Mouse (Mus musculus) G1E (cell line): ENCODE results near the gene Dlgap1. TPM values are rescaled to one million over a fixed set of nuclear protein-coding genes. Genes with fewer than 3 reads are reported as not detected.

Source experiments
- ATAC-seq: 2 replicates; pipeline ENCODE4 v1.8.0; 2016; ENCODE audit warnings: mild to moderate bottlenecking; ENCODE audit not compliant: insufficient number of reproducible peaks, poor library complexity, low FRiP score, severe bottlenecking; ENCODE audit errors: extremely low read depth
- DNase-seq: peaks from one replicate; pipeline ENCODE4 v3.0.0; 2012; ENCODE audit warnings: low spot score
- H3K27me3 ChIP-seq: 2 replicates; pipeline ENCODE4 v1.6.1; 2012; ENCODE audit warnings: mild to moderate bottlenecking, low read length, inconsistent platforms; ENCODE audit not compliant: insufficient read depth
- H3K36me3 ChIP-seq: replicated peaks from 2 replicates; pipeline ENCODE3; 2012; ENCODE audit warnings: mild to moderate bottlenecking, inconsistent platforms
- H3K4me1 ChIP-seq: 2 replicates; pipeline ENCODE4 v1.6.1; 2012; ENCODE audit warnings: low read depth, low read length, inconsistent platforms, mixed read lengths; ENCODE audit not compliant: insufficient read depth
- H3K4me3 ChIP-seq: 2 replicates; pipeline ENCODE4 v1.5.1; 2012; ENCODE audit warnings: low read depth, mild to moderate bottlenecking, inconsistent platforms, low read length, moderate library complexity, mixed read lengths
- H3K9me3 ChIP-seq: replicated peaks from 2 replicates; pipeline ENCODE4 v1.6.1; 2012; ENCODE audit warnings: inconsistent platforms
- CTCF ChIP-seq: IDR thresholded peaks from 2 replicates; pipeline ENCODE4 v1.5.1; 2012; ENCODE audit warnings: low read depth, low read length, inconsistent platforms, mixed read lengths
- GATA1 ChIP-seq: IDR thresholded peaks from 2 replicates; pipeline ENCODE4 v1.6.1; 2012; ENCODE audit warnings: borderline replicate concordance, low read length, inconsistent platforms, mixed read lengths
- GATA2 ChIP-seq: IDR thresholded peaks from 2 replicates; pipeline ENCODE4 v1.6.1; 2012; ENCODE audit warnings: low read depth, low read length, inconsistent platforms, borderline replicate concordance
- POLR2AphosphoS5 ChIP-seq: IDR thresholded peaks from 2 replicates; pipeline ENCODE4 v1.6.1; 2012; ENCODE audit warnings: low read depth, low read length, inconsistent platforms; ENCODE audit not compliant: insufficient replicate concordance
- TAL1 ChIP-seq: conservative IDR thresholded peaks from 2 replicates; pipeline ENCODE4 v1.6.1; 2012; ENCODE audit warnings: low read depth, low read length, inconsistent platforms, mixed read lengths
- polyA plus RNA-seq: library from polyadenylated mRNA; stranded (reverse); fragments of >175 nt; gene quantifications from 2 replicates; pipeline ENCODE4 v1.2.3, GENCODE M21; 2012
- total RNA-seq, 2 experiments: library from RNA; stranded (forward) in 1 of 2; stranded (reverse) in 1 of 2; fragments of 200-1000 nt in 1 of 2; fragments of >200 nt in 1 of 2; fragmentation: Nextera tagmentation in 1 of 2; gene quantifications; 2 replicates each; pipeline ENCODE4 v1.2.3; 2014 to 2017

Gene Dlgap1
- total and polyA plus RNA-seq, 3 experiments, result 0.22 TPM; not detected in 2

- TF ChIP-seq CTCF (no peak), POLR2AphosphoS5 (no peak), TAL1 (no peak), GATA1 (no peak)
- ATAC-seq, result no peak
- H3K9me3 ChIP-seq, result peaks cover 19% of the 10 kb centered on the region
- no peak for DNase-seq
- no peaks in the 10 kb centered on the region for H3K4me1 ChIP-seq
- H3K36me3 ChIP-seq, result no peaks in the 10 kb centered on the region
- H3K4me3 ChIP-seq, result no peak overlapping the region
- H3K27me3 ChIP-seq, result no peaks in the 10 kb centered on the region
Measured at GRCm38 (mm10) chr17:70252476-70252875, 283.6 kb downstream of the Dlgap1 start.

GRCm38 (mm10) chr17:70256371-70256770 lies 287.5 kb downstream of the Dlgap1 start:
- Histone ChIP-seq H3K36me3 (no peaks in the 10 kb centered on the region), H3K4me3 (no peak overlapping the region), H3K9me3 (peaks cover 25% of the 10 kb centered on the region), H3K4me1 (no peaks in the 10 kb centered on the region), H3K27me3 (no peaks in the 10 kb centered on the region)
- no peak for ATAC-seq
- TF ChIP-seq CTCF (no peak), TAL1 (no peak), POLR2AphosphoS5 (no peak), GATA2 (no peak), GATA1 (no peak)
- DNase-seq, result no peak

- no peak for DNase-seq
- Histone ChIP-seq H3K27me3 (no peaks in the 10 kb centered on the region), H3K36me3 (no peaks in the 10 kb centered on the region), H3K9me3 (peaks cover 9% of the 10 kb centered on the region), H3K4me1 (no peaks in the 10 kb centered on the region), H3K4me3 (no peak overlapping the region)
- TF ChIP-seq GATA1 (no peak), CTCF (no peak), TAL1 (no peak), GATA2 (no peak), POLR2AphosphoS5 (no peak)
- ATAC-seq, result no peak
Measured at GRCm38 (mm10) chr17:70263156-70263555, 294.3 kb downstream of the Dlgap1 start.

- DNase-seq (no peak), ATAC-seq (no peak)
- H3K4me3 ChIP-seq, result no peak overlapping the region
- H3K27me3 ChIP-seq, result no peaks in the 10 kb centered on the region
- peaks cover 29% of the 10 kb centered on the region for H3K9me3 ChIP-seq
- no peak for TF ChIP-seq TAL1
- TF ChIP-seq GATA1, result no peak
- TF ChIP-seq POLR2AphosphoS5, result no peak
- no peak for TF ChIP-seq GATA2
- H3K36me3 ChIP-seq, result no peaks in the 10 kb centered on the region
- H3K4me1 ChIP-seq, result no peaks in the 10 kb centered on the region
Measured at GRCm38 (mm10) chr17:70272125-70272524, 303.3 kb downstream of the Dlgap1 start.

- ATAC-seq, result no peak
- no peaks in the 10 kb centered on the region for H3K4me1 ChIP-seq
- no peak overlapping the region for H3K4me3 ChIP-seq
- H3K36me3 ChIP-seq, result no peaks in the 10 kb centered on the region
- TF ChIP-seq TAL1, result no peak
- no peak for TF ChIP-seq CTCF
- TF ChIP-seq POLR2AphosphoS5, result no peak
- no peak for TF ChIP-seq GATA2
- H3K27me3 ChIP-seq, result no peaks in the 10 kb centered on the region
- no peak for DNase-seq
- peaks cover 18% of the 10 kb centered on the region for H3K9me3 ChIP-seq
Measured at GRCm38 (mm10) chr17:70287708-70288107, 318.8 kb downstream of the Dlgap1 start.

GRCm38 (mm10) chr17:70294106-70294505 lies 325.2 kb downstream of the Dlgap1 start:
- no peak for ATAC-seq

GRCm38 (mm10) chr17:70301941-70302478 lies 333.1 kb downstream of the Dlgap1 start:
- TF ChIP-seq TAL1, result no peak
- TF ChIP-seq GATA1, result no peak
- no peak overlapping the region for H3K4me3 ChIP-seq
- H3K4me1 ChIP-seq, result no peaks in the 10 kb centered on the region
- no peak for ATAC-seq
- no peaks in the 10 kb centered on the region for H3K36me3 ChIP-seq
- peaks cover 26% of the 10 kb centered on the region for H3K9me3 ChIP-seq
- no peak for DNase-seq
- H3K27me3 ChIP-seq, result no peaks in the 10 kb centered on the region

More at GRCm38 (mm10) chr17:70294106-70294505, 325.2 kb downstream of the Dlgap1 start:
- H3K4me3 ChIP-seq, result no peak overlapping the region
- H3K36me3 ChIP-seq, result no peaks in the 10 kb centered on the region
- TF ChIP-seq GATA2, result no peak
- no peak for TF ChIP-seq CTCF
- TF ChIP-seq POLR2AphosphoS5, result no peak
- no peak for TF ChIP-seq TAL1
- no peak for TF ChIP-seq GATA1
- H3K27me3 ChIP-seq, result no peaks in the 10 kb centered on the region
- H3K9me3 ChIP-seq, result peaks cover 8% of the 10 kb centered on the region; the same call in 1 of the 2 replicates
- no peaks in the 10 kb centered on the region for H3K4me1 ChIP-seq
- no peak for DNase-seq
